Mouse (Mus musculus) testis, adult 2 months (tissue): Measurements from ENCODE around the gene Pcf11.

Source experiments
- CTCF ChIP-seq: fragments of 200-500 bp; IDR thresholded peaks from 2 replicates; pipeline ENCODE4 v1.5.1; 2012; ENCODE audit warnings: low read depth, mild to moderate bottlenecking, inconsistent platforms, low read length, moderate library complexity; ENCODE audit not compliant: control insufficient read depth, insufficient read depth, insufficient replicate concordance
- POLR2A ChIP-seq: fragments of 200-500 bp; IDR thresholded peaks from 2 replicates; pipeline ENCODE4 v1.6.1; 2012; ENCODE audit warnings: low read depth, mild to moderate bottlenecking, inconsistent platforms, low read length, moderate library complexity; ENCODE audit not compliant: control insufficient read depth

- TF ChIP-seq CTCF (no peak), POLR2A (no peak)
Observed at GRCm38 (mm10) chr7:92668791-92669506, 785 bp downstream of the Pcf11 start.
